Mouse (Mus musculus) lung, postnatal 14 days (tissue): ENCODE results near the gene Inhbe.
"Not testable (repeated sequence)": the region's sequence is repeated elsewhere in the genome, so short reads cannot be mapped to it uniquely, and the experiment has no call there.

ENCODE experiments used
- DNase-seq: peaks from one replicate; pipeline ENCODE4 v3.0.0; 2021

Inhbe gene

DNA sequence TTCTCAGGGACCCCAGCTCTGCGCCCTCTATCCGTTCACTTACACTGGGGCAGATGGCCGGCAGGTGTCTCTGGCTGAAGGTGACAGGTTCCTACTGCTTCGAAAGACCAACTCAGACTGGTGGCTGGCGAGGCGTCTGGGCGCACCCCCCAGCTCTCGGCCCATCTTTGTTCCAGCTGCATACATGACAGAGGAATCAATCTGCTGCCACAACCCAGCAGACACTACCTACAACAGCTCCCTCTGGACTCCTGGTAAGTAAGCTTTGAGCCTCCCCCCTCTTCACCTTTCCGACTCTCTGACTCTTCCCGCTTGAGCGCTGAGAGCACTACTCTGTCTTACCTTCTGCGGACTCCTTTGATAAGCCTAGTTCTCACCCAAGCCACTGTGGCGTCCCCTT, 32.0 kb downstream of the Inhbe start:
- DNase-seq: no peak

DNA sequence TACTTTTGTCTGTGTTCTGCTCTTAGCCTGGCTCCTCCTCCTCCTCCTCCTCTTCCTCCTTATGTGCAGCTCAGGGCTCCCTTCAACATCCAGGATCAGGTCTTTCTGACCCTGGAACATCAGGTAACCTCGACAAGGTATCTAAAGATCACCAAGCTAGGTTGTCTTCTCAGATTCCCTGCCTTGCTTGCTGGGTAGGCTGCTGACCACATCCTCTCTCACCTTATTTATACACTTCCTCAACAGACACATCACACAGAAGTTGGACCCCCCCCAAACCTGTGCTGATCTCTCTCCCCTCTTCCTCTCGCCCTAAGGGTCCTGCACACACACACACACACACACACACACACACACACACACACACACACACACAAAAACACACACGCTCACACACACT, 32.6 kb downstream of the Inhbe start, which contains the start of gene Arhgap9:
TSS of gene Arhgap9 (plus strand) at position 344 of the 400 bp plus-strand sequence.
- DNase-seq: no peak

DNA sequence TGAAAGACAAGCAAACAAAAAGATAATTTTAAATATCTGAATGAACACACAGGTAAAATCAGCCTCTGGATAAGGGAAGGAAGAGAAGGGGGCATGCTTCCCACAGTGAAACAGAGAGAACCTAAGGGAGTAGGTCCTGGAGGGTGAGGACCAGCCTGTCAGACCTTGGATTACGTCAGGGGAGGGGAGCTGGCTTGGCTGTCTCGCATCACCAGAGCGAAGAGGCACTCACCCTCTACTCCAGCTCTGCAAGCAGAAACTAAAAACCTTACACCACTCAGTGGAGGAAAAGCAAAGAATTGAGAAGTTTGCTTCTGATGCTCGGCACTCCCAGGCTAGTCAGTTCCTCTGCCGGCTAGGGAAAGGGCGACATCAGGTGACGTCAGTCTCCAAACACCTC, 34.2 kb downstream of the Inhbe start:
- DNase-seq: no peak

DNA sequence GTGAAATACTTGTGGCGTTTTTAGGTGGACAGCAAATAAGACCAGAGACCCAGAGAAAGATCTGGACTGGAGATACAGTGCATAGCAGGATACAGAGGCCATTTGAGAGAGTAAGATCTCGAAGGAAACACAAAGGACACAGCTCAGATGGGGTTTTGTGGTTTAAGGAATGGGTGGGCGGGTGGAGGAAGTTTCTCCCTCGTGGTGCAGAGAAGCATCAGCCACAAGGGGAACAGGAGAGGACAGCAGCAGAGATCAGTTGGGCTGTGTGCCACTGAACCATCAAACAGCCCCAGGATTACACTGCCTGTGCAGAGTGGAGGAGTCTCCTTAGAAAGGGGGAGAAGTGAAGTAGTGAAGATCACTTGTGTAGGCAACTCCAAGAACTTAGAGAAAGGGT, 36.2 kb downstream of the Inhbe start:
- no peak for DNase-seq

DNA sequence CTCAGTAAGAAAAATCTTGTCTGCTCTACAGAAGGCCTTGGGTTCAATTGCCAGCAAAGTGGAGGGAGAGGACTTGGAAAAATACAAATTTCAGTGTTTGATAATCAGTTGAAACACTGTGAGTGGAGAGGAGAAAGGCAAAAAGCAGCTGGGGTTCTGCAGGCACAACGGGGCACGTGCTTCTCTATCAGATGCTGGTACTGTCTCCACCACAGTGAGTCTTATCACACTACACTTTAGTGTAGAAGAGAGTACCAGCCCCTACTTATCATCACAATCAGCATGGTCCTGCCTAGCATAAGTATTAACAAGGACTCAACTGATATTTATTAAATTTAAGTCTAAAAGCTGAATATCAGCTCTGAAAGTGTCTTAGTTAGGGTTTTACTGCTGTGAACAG, 36.9 kb downstream of the Inhbe start:
- DNase-seq: no peak

DNA sequence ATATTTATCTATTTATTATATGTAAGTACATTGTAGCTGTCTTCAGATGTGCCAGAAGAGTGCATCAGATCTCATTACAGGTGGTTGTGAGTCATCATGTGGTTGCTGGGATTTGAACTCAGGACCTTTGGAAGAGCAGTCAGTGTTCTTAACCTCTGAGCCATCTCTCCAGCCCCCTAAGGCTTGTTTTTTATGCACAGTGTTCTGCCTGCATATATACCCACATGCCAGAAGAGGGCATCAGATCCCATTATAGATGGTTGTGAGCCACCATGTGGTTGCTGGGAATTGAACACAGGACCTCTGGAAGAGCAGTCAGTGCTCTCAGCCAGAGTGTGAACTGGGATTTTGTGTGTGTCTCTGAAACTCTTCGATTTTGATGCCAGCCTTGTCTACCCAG, 39.3 kb downstream of the Inhbe start:
- not testable (repeated sequence) for DNase-seq

DNA sequence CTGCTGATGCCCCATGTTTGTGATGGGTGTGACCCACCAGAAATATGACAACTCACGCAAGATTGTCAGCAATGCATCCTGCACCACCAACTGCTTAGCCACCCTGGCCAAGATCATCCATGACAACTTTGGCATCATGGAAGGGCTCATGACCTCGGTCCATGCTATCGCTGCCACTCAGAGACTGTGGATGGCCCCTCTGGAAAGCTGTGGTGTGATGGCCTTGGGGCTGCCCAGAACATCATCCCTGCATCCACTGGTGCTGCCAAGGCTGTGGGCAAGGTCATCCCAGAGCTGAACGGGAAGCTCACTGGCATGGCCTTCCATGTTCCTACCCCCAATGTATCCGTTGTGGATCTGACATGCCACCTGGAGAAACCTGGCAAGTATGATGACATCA, 40.7 kb downstream of the Inhbe start:
- DNase-seq: not testable (repeated sequence)

DNA sequence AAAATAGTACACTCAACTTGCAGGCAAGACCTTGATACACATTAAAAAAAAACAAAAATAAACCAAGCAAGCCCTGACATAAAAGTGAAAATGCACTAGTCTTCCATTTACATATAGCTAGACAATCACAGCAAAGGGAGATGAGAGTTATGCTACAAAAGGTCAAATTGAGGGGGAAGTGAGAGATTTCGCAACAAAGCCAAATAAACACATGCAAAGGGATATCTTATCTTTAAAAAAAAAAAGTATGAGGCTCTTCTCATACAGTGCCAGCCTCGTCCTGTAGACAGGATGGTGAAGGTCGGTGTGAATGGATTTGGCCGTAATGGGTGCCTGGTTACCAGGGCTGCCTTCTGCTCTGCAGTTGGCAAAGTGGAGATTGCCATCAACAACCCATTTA, 41.4 kb downstream of the Inhbe start:
- DNase-seq: no peak

DNA sequence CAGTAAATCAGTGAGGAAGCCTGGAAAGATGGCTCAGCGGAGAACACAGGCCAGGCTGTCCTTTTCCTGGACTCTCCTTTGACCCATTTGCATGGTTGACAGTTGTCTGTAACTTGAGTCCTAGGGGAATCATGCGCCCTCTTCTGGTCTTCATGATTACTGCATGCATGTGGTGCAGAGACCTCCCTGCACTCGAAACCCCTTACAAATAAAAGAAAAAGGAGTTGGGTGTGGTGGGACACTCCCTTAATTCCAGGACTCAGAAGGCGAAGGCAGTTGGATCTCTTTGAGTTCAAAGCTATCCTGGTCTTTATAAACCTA, 41.9 kb downstream of the Inhbe start:
- peak; percentile 91 for DNase-seq

DNA sequence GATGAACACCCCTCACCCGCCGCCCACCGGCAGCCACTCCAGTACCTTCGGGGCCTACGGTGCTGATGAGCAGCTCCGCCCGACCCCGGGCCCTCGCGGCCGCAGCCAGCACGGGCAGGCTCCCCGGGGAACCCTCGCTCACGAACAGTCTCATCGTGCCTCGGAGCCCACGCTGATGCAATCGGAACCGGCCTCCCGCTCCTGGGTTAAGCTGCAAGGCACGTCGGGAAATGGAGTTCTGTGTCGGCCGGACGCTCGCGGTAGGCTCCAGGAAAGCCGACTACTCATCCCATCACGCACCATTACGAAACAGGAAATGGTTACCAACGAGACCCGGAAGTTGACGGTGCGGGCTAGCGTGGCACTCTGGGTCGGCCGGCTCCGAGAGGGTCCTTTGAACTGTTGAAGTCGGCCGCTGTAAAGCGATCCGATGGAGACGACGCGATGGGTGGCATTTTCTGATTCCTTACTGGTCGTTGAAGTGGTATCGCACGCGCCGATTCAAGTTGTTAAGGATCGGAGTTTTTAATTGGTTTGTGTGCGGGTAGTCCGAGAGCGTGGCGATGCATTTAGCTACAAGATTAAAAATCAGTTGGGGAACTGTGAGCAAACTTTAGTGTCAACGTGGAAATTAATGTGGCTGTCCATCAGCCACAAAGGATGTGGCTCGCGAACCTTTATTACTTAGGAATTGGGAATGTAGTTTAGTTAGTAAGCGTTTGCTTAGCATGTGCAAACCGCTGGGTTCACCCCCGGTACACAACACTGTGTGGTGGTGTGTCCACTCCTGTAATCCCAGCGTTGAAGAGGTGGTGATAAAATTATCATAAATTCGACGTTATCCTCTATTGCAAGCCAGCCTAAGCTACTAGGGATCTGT, 42.5 kb downstream of the Inhbe start, which contains the start of gene Mars:
TSS of gene Mars (minus strand) at position 311 of the 880 bp plus-strand sequence.
- DNase-seq: peak; percentile 95

DNA sequence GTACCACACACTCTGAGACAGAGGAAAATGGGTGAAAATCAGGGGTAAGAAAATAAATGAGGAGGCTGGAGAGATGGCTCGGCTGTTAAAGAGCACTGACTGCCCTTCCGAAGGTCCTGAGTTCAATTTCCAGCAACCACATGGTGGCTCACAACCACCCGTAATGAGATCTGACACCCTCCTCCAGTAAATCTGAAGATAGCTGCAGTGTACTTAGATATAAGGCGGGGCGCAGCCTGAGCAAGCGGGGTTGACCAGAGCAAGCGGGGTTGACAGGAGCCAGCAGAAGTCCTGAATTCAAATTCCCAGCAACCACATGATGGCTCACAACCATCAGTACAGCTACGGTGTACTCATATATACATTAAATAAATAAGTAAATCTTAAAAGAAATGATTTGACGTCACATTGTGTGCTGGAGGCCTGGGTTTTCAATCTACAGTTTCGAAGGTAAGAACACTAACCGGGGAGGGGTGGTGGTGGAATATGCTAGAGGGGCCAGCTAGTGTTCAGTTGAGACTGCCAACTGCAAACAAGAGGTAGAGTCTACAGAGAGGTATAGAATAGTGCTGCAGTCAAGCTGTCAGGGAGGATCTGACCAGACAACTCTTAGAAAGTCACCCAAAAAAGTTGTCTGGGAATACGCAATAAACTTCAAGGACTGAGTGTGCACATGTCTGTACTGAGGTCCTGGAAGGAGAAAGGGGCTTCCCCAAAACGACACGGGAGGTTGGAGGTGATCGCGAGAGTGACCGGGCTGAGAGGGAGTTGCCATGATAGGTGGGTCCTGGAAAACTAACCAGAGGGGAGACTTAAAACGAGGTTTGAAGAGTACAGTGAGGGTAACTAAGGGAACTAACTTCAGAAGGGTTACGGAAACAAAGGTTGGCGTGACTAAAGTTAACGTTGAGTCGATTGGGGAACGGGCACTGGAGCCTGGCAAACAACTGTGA, 43.4 kb downstream of the Inhbe start:
- no peak for DNase-seq

DNA sequence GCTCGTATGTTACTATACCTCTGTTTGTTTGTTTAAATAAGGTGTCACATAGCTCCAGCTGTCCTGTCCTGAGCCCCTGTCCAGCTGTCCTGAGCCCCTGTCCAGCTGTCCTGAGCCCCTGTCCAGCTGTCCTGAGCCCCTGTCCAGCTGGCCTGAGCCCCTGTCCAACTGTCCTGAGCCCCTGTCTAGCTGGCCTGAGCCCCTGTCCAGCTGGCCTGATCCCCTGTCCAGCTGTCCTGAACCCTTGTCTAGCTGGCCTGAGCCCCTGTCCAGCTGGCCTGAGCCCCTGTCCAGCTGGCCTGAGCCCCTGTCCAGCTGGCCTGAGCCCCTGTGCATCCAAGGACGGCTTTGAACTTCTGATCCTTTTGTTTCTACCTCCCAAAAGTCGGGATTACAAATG, 45.0 kb downstream of the Inhbe start:
- DNase-seq: not testable (repeated sequence)

DNA sequence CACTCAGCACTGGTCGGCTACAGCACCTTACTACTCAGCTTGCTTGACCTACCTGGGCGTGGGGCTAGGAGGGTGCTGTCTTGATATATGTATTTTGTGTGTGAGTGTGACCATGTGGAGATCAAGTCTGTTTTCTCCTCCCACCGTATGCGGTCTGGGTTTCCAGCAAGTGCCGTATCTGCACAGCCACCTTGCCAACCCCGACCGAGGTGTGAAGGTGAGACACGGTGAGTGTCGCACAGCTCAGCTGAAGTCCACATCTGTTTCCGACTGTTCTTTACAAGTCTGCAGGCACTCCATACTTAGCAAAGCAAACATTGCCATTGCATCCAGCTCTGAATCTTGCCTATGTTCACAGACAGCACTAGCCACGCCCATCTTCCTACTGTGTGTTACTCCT, 51.1 kb downstream of the Inhbe start:
- DNase-seq: no peak

DNA sequence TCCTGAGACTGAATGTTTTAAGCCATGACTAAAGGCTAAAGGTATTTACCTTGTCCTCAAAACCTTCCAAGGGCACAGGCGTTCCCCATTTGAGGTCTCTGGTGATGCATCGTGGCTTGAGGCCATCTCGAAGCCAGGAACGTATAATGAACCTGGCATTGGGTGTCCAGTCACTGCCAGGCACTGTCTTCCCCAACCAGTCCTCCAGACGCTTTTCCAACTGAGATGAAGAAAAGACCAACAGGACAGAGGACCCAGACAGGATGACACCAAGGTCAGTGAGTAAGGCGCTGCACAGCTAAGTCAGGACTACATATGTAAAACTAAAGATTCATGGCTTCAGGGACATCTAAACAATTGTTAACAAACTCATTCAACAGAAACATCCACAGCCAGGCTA, 53.9 kb downstream of the Inhbe start:
- no peak for DNase-seq
